Mouse (Mus musculus) myocyte (in vitro differentiated cells): ENCODE measurements around the gene Lamc1. TPM values are rescaled to one million over a fixed set of nuclear protein-coding genes. Genes with fewer than 3 reads are reported as not detected.

Source experiments
- H3K27me3 ChIP-seq: one replicate; pipeline ENCODE4 v1.6.1; 2011; ENCODE audit not compliant: control insufficient read depth, insufficient read depth, insufficient read length
- H3K36me3 ChIP-seq: one replicate; pipeline ENCODE4 v1.6.1; 2011; ENCODE audit not compliant: control insufficient read depth, insufficient read depth
- H3K4me2 ChIP-seq: one replicate; pipeline ENCODE4 v1.6.1; 2011; ENCODE audit warnings: low read depth, control low read depth
- H3K4me3 ChIP-seq: one replicate; pipeline ENCODE4 v1.5.1; 2011; ENCODE audit warnings: mild to moderate bottlenecking, control low read depth, moderate library complexity
- H3K79me2 ChIP-seq: one replicate; pipeline ENCODE4 v1.6.1; 2011; ENCODE audit not compliant: control insufficient read depth, insufficient read depth
- H3ac ChIP-seq: one replicate; pipeline ENCODE4 v1.6.1; 2011; ENCODE audit not compliant: control insufficient read depth, insufficient read length
- CEBPB ChIP-seq: IDR thresholded peaks from 2 replicates; pipeline ENCODE4 v1.6.1; 2011; ENCODE audit warnings: mild to moderate bottlenecking, moderate library complexity; ENCODE audit not compliant: poor library complexity, insufficient read depth, severe bottlenecking
- E2F4 ChIP-seq: IDR thresholded peaks from one replicate; pipeline ENCODE4 v1.6.1; 2011; ENCODE audit warnings: mild to moderate bottlenecking, control low read depth, moderate library complexity; ENCODE audit not compliant: insufficient read depth
- MAX ChIP-seq: IDR thresholded peaks from one replicate; pipeline ENCODE4 v1.6.1; 2011; ENCODE audit warnings: low read depth, mild to moderate bottlenecking, control low read depth
- MYOD1 ChIP-seq, 3 experiments: IDR thresholded peaks; one replicate each; pipeline ENCODE4 v1.6.1; 2011; ENCODE audit warnings: control low read depth in 2 of 3, low read depth in 2 of 3, mild to moderate bottlenecking in 2 of 3, moderate library complexity in 1 of 3; ENCODE audit not compliant: insufficient read length in 2 of 3, control insufficient read depth in 1 of 3
- MYOG ChIP-seq, 3 experiments: IDR thresholded peaks; one replicate each; pipeline ENCODE4 v1.6.1; 2011; ENCODE audit warnings: control low read depth in 2 of 3, low read depth in 2 of 3, mild to moderate bottlenecking in 2 of 3; ENCODE audit not compliant: insufficient read length in 2 of 3, control insufficient read depth in 1 of 3, insufficient read depth in 1 of 3
- POLR2A ChIP-seq: IDR thresholded peaks from one replicate; pipeline ENCODE4 v1.6.1; 2011; ENCODE audit warnings: low read depth, mild to moderate bottlenecking, control low read depth, moderate library complexity; ENCODE audit not compliant: insufficient read length
- POLR2AphosphoS2 ChIP-seq: IDR thresholded peaks from one replicate; pipeline ENCODE4 v1.6.1; 2011; ENCODE audit warnings: low read depth, control low read depth; ENCODE audit not compliant: insufficient read length
- REST ChIP-seq: IDR thresholded peaks from one replicate; pipeline ENCODE4 v1.6.1; 2011; ENCODE audit warnings: mild to moderate bottlenecking, control low read depth, moderate library complexity; ENCODE audit not compliant: insufficient read depth, insufficient read length
- SRF ChIP-seq: IDR thresholded peaks from one replicate; pipeline ENCODE4 v1.6.1; 2011; ENCODE audit warnings: low read depth; ENCODE audit not compliant: control insufficient read depth, insufficient read length
- TCF12 ChIP-seq: IDR thresholded peaks from one replicate; pipeline ENCODE4 v1.6.1; 2011; ENCODE audit warnings: mild to moderate bottlenecking, control low read depth; ENCODE audit not compliant: poor library complexity, insufficient read depth, severe bottlenecking
- TCF3 ChIP-seq: IDR thresholded peaks from one replicate; pipeline ENCODE4 v1.6.1; 2011; ENCODE audit warnings: low read depth, control low read depth; ENCODE audit not compliant: insufficient read length
- USF1 ChIP-seq: IDR thresholded peaks from one replicate; pipeline ENCODE4 v1.6.1; 2011; ENCODE audit warnings: low read depth, mild to moderate bottlenecking, control low read depth, moderate library complexity
- polyA plus RNA-seq: library from polyadenylated mRNA; unstranded; fragments of >200 nt; fragmentation: generic; extraction: Trizol; gene quantifications from one replicate; pipeline ENCODE4 v1.2.1, GENCODE M21; 2012; ENCODE audit warnings: missing spikeins

The Lamc1 gene
- polyA plus RNA-seq, 1 experiment: 50.9 TPM

DNA sequence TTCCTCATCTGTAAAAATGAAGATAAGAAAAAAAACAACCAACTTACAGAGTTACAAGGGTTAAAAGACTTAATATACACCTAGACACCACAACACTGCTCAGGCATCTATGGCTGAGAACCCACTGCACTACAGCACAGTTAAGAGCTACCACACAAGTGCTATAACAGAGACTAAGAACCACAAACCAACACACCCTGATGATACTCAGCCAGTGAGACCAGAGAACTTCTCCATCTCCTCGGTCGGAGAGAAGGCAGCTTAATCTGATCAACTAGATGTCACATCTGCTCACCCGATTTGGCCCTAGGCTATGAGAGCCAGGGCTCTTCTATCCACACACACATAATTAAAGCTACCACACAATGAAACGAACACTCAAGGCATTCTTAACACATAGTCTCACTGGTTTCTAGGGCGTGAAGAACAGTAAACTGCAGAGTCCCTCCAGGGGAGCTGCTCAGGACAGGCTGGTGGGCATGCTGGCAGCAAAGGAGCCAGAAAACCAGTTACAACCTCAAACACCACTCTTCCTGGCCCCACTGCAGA, 72.8 kb downstream of the Lamc1 start:
- no peak overlapping the region for H3ac ChIP-seq
- H3K4me3 ChIP-seq: no peak overlapping the region
- H3K36me3 ChIP-seq: peaks cover 9% of the 10 kb centered on the region
- H3K27me3 ChIP-seq: no peaks in the 10 kb centered on the region
- no peak overlapping the region for H3K4me2 ChIP-seq
- no peak for TF ChIP-seq POLR2A
- TF ChIP-seq SRF: no peak
- TF ChIP-seq E2F4: no peak
- TF ChIP-seq USF1: no peak
- TF ChIP-seq TCF12: no peak
- no peak for TF ChIP-seq POLR2AphosphoS2
- TF ChIP-seq REST: no peak
- no peak for TF ChIP-seq MYOD1 (IDR thresholded peaks at IDR 0.05; ENCODE audit: control insufficient read depth in 1 of 3, insufficient read length in 2 of 3, low read depth in 2 of 3)
- no peak for TF ChIP-seq TCF3
- TF ChIP-seq MAX: no peak
- TF ChIP-seq MYOG (IDR thresholded peaks at IDR 0.05; ENCODE audit: control insufficient read depth in 1 of 3, insufficient read depth in 1 of 3, insufficient read length in 2 of 3, low read depth in 2 of 3): no peak
- TF ChIP-seq CEBPB: no peak
- peaks cover 21% of the 10 kb centered on the region for H3K79me2 ChIP-seq

DNA sequence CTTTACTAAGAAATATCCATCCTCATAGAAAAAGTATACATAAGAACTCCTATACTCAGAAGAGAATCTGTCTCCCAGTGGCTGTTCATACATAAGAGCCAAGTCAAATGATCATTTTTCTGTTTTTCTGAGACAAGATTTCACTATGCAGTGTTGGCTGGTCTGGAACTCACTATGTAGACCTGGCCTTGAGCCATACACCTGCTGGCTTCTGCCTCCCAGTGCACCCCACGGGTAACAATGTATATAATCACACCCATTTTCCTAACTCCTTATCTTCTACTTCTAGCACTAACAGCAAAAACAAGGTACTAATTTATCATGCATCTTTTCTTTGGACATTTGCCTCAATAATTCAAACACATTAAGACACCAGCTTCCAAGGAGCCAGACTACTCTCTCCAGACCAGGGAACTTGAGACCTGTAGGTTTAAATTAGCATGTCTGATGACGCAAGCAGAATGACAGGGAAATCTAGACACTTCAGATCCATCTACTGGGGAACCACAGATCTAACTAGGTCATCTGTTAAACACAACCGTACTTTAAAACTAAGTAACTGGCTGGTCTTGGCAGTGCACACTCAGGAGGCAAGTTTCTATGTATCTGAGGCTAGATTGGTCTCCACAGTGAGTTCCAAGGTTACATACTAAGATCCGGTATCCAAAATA, 79.9 kb downstream of the Lamc1 start:
- Histone ChIP-seq H3K36me3 (peaks cover 49% of the 10 kb centered on the region), H3K4me2 (no peak overlapping the region), H3ac (no peak overlapping the region), H3K27me3 (no peaks in the 10 kb centered on the region), H3K79me2 (no peaks in the 10 kb centered on the region), H3K4me3 (no peak overlapping the region)
- TF ChIP-seq REST (no peak), TCF12 (no peak), POLR2AphosphoS2 (no peak), MAX (no peak), MYOG (IDR thresholded peaks at IDR 0.05; ENCODE audit: control insufficient read depth in 1 of 3, insufficient read depth in 1 of 3, insufficient read length in 2 of 3, low read depth in 2 of 3) (no peak), TCF3 (no peak), USF1 (no peak), POLR2A (no peak), CEBPB (no peak), MYOD1 (IDR thresholded peaks at IDR 0.05; ENCODE audit: control insufficient read depth in 1 of 3, insufficient read length in 2 of 3, low read depth in 2 of 3) (no peak), E2F4 (no peak), SRF (no peak)

DNA sequence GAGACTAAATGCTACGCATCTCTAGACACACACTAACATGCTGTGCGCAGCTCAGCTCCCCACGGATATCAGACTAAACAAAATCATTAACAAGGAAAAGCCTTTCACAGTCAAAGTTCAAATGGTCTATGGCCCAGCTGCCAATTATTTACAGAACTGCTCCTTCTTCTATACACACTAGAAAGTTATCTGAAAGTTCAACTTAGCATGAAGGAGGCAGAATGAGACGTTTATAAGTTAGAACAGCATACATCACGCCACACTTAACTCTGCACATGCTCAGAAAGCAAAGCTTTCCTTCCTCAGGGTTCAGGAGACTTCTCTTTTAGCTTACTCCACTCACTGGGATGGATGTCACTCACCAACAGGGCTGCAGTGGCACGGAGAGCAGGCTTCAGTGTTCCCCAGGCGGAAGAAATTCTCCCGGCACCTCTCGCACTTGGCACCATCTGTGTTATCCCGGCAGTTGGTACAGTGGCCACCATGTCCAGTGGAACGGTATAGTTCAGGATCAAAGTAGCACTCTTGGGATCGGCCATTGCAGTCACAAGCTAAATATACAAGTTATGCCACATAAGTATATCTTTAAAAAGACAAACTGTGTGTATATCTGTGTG, 80.9 kb downstream of the Lamc1 start:
- Histone ChIP-seq H3K4me3 (no peak overlapping the region), H3ac (no peak overlapping the region), H3K27me3 (no peaks in the 10 kb centered on the region), H3K4me2 (no peak overlapping the region), H3K79me2 (no peaks in the 10 kb centered on the region), H3K36me3 (peaks cover 55% of the 10 kb centered on the region)
- no peak for TF ChIP-seq MYOG (IDR thresholded peaks at IDR 0.05; ENCODE audit: control insufficient read depth in 1 of 3, insufficient read depth in 1 of 3, insufficient read length in 2 of 3, low read depth in 2 of 3)
- TF ChIP-seq SRF: no peak
- no peak for TF ChIP-seq MAX
- no peak for TF ChIP-seq MYOD1 (IDR thresholded peaks at IDR 0.05; ENCODE audit: control insufficient read depth in 1 of 3, insufficient read length in 2 of 3, low read depth in 2 of 3)
- TF ChIP-seq TCF12: no peak
- no peak for TF ChIP-seq POLR2A
- no peak for TF ChIP-seq REST
- TF ChIP-seq TCF3: no peak
- no peak for TF ChIP-seq E2F4
- TF ChIP-seq USF1: no peak
- TF ChIP-seq POLR2AphosphoS2: no peak
- no peak for TF ChIP-seq CEBPB

DNA sequence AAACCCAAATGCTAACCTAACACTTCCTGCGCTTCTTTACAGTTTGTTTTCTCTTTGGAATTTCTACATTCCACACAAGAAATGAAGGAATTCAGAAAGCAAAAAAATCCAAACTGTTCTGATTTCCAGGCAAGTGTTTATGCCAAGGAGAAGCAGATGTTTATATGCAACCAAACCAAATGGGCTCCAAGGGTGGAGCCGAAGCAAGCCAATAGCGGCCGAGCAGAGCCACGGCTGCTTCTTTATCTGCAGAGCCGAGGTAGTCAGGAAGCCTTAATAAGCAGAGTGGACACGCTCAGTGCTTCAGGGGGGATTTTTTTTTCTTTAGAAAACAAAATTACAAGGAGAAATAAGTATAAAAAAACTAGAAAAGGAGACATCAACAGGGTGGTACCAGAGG, 91.2 kb downstream of the Lamc1 start:
- Histone ChIP-seq H3K36me3 (peaks cover 49% of the 10 kb centered on the region), H3K4me2 (no peak overlapping the region), H3K79me2 (no peaks in the 10 kb centered on the region), H3K27me3 (no peaks in the 10 kb centered on the region), H3ac (no peak overlapping the region), H3K4me3 (no peak overlapping the region)
- TF ChIP-seq MAX (no peak), TCF12 (no peak), REST (no peak), SRF (no peak), USF1 (no peak), POLR2AphosphoS2 (no peak), POLR2A (no peak), TCF3 (no peak)
